Mouse (Mus musculus) stomach, embryonic 14.5 days (tissue): Measurements from ENCODE around the gene Trex1. TPM values are rescaled to one million over a fixed set of nuclear protein-coding genes. Genes with fewer than 3 reads are reported as not detected.

Source experiments
- ATAC-seq: fragments of 200-750 bp; cut with Nextera tagmentation; 2 replicates; pipeline ENCODE4 v1.8.0; 2017; ENCODE audit warnings: low read depth, moderate TSS enrichment; ENCODE audit not compliant: insufficient number of reproducible peaks, insufficient read depth, low FRiP score
- H3K27ac ChIP-seq: fragments of 300-500 bp; sonication (generic); 2 replicates; pipeline ENCODE4 v1.5.1; 2014; ENCODE audit warnings: mild to moderate bottlenecking, low read length, moderate library complexity, mixed read lengths
- H3K27me3 ChIP-seq: fragments of 300-500 bp; sonication (generic); 2 replicates; pipeline ENCODE4 v1.6.1; 2014; ENCODE audit warnings: low read length, control low read depth, mixed read lengths; ENCODE audit not compliant: control insufficient read depth, insufficient read depth
- H3K36me3 ChIP-seq: fragments of 300-500 bp; sonication (generic); 2 replicates; pipeline ENCODE4 v1.6.1; 2014; ENCODE audit warnings: mild to moderate bottlenecking, control low read depth, low read length, moderate library complexity, mixed read lengths; ENCODE audit not compliant: control insufficient read depth, insufficient read depth
- H3K4me1 ChIP-seq: fragments of 300-500 bp; sonication (generic); 2 replicates; pipeline ENCODE4 v1.6.1; 2014; ENCODE audit warnings: low read length, control low read depth, mixed read lengths; ENCODE audit not compliant: control insufficient read depth, insufficient read depth
- H3K4me2 ChIP-seq: fragments of 300-500 bp; sonication (generic); replicated peaks from 2 replicates; pipeline ENCODE4 v1.6.1; 2014; ENCODE audit warnings: low read depth, low read length, control low read depth
- H3K4me3 ChIP-seq: fragments of 300-500 bp; sonication (generic); 2 replicates; pipeline ENCODE4 v1.5.1; 2014; ENCODE audit warnings: low read depth, low read length, control low read depth
- H3K9ac ChIP-seq: fragments of 300-500 bp; sonication (generic); replicated peaks from 2 replicates; pipeline ENCODE4 v1.6.1; 2014; ENCODE audit warnings: low read depth, mild to moderate bottlenecking, control low read depth, low read length, moderate library complexity, mixed read lengths
- H3K9me3 ChIP-seq: fragments of 300-500 bp; sonication (generic); 2 replicates; pipeline ENCODE4 v1.6.1; 2016; ENCODE audit warnings: low read depth, low read length, control low read depth; ENCODE audit not compliant: control insufficient read depth
- WGBS: fragments of 180-500 bp; shearing (Covaris S2); extraction: QIAGEN DNeasy Blood & Tissue Kit; methylation state at CpG from one replicate; pipeline ENCODE4 v1.1.7; 2014; 5-methylcytosine and 5-hydroxymethylcytosine counted together
- polyA plus RNA-seq: library from polyadenylated mRNA; unstranded; fragments of >200 nt; fragmentation: Nextera tagmentation; extraction: Ambion mirVana; gene quantifications from 2 replicates; pipeline ENCODE4 v1.2.1, GENCODE M21; 2014

The Trex1 gene
- polyA plus RNA-seq, 1 experiment from 2014 or later, result 12.2 TPM

GRCm38 (mm10) chr9:109028919-109029318, 30.6 kb downstream of the Trex1 start:
- no peak overlapping the region for H3K27ac ChIP-seq
- H3K27me3 ChIP-seq, result no peaks in the 10 kb centered on the region
- no peak overlapping the region for H3K4me2 ChIP-seq
- H3K36me3 ChIP-seq, result no peaks in the 10 kb centered on the region
- H3K9ac ChIP-seq, result no peak overlapping the region
- H3K9me3 ChIP-seq, result no peaks in the 10 kb centered on the region
- 73% methylated on average over 5 of the region's 5 CpGs for WGBS
- ATAC-seq, result no peak
- H3K4me3 ChIP-seq, result no peak overlapping the region
- H3K4me1 ChIP-seq, result no peaks in the 10 kb centered on the region

- Histone ChIP-seq H3K27me3 (no peaks in the 10 kb centered on the region), H3K4me2 (no peak overlapping the region), H3K36me3 (no peaks in the 10 kb centered on the region), H3K4me3 (no peak overlapping the region), H3K9ac (no peak overlapping the region), H3K9me3 (no peaks in the 10 kb centered on the region), H3K27ac (no peak overlapping the region), H3K4me1 (no peaks in the 10 kb centered on the region)
- 76% methylated on average over 3 of the region's 3 CpGs for WGBS
- no peak for ATAC-seq
Measured at GRCm38 (mm10) chr9:109028421-109028820, 31.1 kb downstream of the Trex1 start.

- no peak for ATAC-seq
- no peak overlapping the region for H3K4me2 ChIP-seq
- 77% methylated on average over 8 of the region's 8 CpGs for WGBS
- no peak overlapping the region for H3K9ac ChIP-seq
- H3K27me3 ChIP-seq, result no peaks in the 10 kb centered on the region
- no peak overlapping the region for H3K4me3 ChIP-seq
- no peaks in the 10 kb centered on the region for H3K9me3 ChIP-seq
- H3K27ac ChIP-seq, result no peak overlapping the region
- H3K36me3 ChIP-seq, result no peaks in the 10 kb centered on the region
- no peaks in the 10 kb centered on the region for H3K4me1 ChIP-seq
Measured at GRCm38 (mm10) chr9:109027521-109027920, 32.0 kb downstream of the Trex1 start.

GRCm38 (mm10) chr9:109022866-109023685, 36.5 kb downstream of the Trex1 start:
- Histone ChIP-seq H3K4me3 (no peak overlapping the region), H3K4me2 (no peak overlapping the region), H3K9me3 (no peaks in the 10 kb centered on the region), H3K9ac (no peak overlapping the region), H3K4me1 (no peaks in the 10 kb centered on the region), H3K27me3 (no peaks in the 10 kb centered on the region), H3K27ac (no peak overlapping the region), H3K36me3 (no peaks in the 10 kb centered on the region)
- 84% methylated on average over 17 of the region's 17 CpGs for WGBS
- ATAC-seq, result no peak

GRCm38 (mm10) chr9:109021428-109021827, 38.1 kb downstream of the Trex1 start:
- Histone ChIP-seq H3K9me3 (no peaks in the 10 kb centered on the region), H3K27ac (no peak overlapping the region), H3K4me1 (no peaks in the 10 kb centered on the region), H3K27me3 (no peaks in the 10 kb centered on the region), H3K4me2 (no peak overlapping the region), H3K36me3 (no peaks in the 10 kb centered on the region), H3K9ac (no peak overlapping the region), H3K4me3 (no peak overlapping the region)
- 77% methylated on average over 4 of the region's 4 CpGs for WGBS
- no peak for ATAC-seq

DNA sequence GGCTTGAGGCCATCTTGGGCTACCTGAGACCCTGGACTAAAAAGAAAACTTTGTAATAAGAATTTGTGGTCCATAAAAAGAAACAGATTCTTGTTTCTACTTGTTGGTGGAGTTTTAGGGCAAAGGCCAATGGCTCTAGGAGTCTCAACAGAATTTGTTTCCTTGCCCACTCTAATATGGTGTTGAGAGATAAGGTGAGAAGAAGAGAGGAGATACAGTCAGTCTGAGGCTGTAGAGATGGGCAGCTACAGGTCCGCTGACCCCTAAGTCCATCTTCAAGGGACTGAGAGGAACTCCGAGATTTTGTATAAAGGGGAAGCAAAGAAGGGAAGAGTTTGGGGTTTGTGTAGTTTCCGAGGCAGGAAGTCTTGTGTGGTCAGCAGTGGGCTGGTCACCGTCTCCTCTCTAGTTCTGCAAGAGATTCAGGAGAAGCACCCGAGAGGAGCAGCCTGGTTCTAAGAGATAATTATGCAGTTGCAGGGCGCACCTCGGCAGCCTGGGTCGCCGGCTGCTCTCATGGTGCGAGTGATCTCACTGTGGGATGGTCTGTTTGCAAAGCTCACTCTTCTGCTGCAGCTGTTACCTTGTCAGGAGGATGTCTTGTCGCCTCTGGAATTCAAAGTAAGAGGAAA, 42.4 kb downstream of the Trex1 start:
- Histone ChIP-seq H3K4me2 (no peak overlapping the region), H3K27me3 (no peaks in the 10 kb centered on the region), H3K4me1 (no peaks in the 10 kb centered on the region), H3K4me3 (no peak overlapping the region), H3K9me3 (no peaks in the 10 kb centered on the region), H3K9ac (no peak overlapping the region), H3K27ac (no peak overlapping the region), H3K36me3 (no peaks in the 10 kb centered on the region)
- ATAC-seq, result no peak
- 50% methylated on average over 11 of the region's 11 CpGs for WGBS

GRCm38 (mm10) chr9:109015397-109015796, 44.1 kb downstream of the Trex1 start:
- no peak overlapping the region for H3K4me3 ChIP-seq
- H3K36me3 ChIP-seq, result no peaks in the 10 kb centered on the region
- H3K4me2 ChIP-seq, result no peak overlapping the region
- no peaks in the 10 kb centered on the region for H3K27me3 ChIP-seq
- ATAC-seq, result no peak
- H3K9me3 ChIP-seq, result no peaks in the 10 kb centered on the region
- H3K4me1 ChIP-seq, result no peaks in the 10 kb centered on the region
- 35% methylated on average over 8 of the region's 8 CpGs for WGBS
- H3K9ac ChIP-seq, result no peak overlapping the region
- no peak overlapping the region for H3K27ac ChIP-seq

GRCm38 (mm10) chr9:109010316-109010690, 49.2 kb downstream of the Trex1 start:
- Histone ChIP-seq H3K9me3 (no peaks in the 10 kb centered on the region), H3K4me3 (no peak overlapping the region), H3K36me3 (no peaks in the 10 kb centered on the region), H3K27ac (no peak overlapping the region), H3K4me1 (0 out of 2 replicates have a peak, but pooled peaks cover 2% of the 10 kb centered on the region), H3K27me3 (no peaks in the 10 kb centered on the region), H3K4me2 (no peak overlapping the region), H3K9ac (no peak overlapping the region)
- 78% methylated on average over 14 of the region's 14 CpGs for WGBS
- no peak for ATAC-seq
